Mouse (Mus musculus): ENCODE results near the gene Vav2.

Gene Vav2

DNA sequence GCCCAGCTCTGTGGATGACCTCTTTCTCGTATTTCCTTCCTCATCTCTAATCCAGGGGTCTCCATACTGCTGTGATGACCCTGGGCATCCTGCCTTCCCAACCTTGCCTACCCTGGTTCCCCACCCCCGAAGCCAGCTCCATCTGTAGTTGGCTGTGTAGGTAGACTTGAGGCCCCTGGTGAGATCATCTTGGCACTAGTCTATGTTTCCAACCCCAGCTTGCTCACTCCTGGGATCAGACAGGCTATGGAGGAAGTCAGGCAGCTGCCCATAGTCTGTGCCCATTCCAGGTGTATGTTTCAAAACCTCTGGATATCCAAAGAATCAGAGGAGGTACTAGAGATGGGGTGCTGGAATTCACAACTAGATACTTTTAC, 179.4 kb downstream of the Vav2 start:
- no peak for DNase-seq

DNA sequence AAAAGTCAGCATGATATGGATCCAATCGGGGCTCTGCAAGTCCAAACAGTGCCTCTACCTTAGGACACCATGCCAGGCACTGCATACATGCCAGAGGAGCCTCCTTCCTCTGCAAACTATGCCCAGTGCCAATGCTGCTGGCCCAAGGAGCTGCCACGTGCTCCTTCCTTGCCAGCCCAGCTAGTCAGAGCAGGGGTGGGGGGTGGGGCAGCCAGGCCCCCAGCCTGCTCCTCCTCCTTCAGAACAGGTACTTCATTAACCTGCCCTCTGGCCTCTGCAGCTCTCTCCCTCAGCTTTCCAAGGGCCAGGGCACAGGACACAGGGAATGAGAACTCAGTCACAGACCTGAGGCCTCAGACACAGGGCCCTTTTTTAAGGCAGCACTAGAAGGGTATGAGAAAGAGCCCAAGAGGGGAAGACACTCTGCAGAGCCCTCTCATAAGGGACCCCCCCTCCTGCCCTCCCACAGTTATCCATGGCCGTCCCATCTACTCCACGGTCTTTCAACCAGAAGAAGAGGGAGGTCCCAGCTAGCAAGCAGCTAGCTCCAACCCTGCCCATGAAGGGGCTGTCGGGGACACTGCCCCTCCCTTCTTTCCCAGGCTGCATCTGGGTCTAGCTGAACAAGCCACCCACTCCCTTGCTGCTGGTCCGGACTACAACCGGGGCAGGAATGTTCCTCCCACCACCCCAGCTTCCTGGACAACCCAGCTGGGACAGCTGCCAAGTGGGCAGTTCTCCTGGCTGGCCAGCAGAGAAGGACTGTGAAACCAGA, 179.9 kb downstream of the Vav2 start:
- DNase-seq = peak in 1 of 2 experiments; percentile 29

DNA sequence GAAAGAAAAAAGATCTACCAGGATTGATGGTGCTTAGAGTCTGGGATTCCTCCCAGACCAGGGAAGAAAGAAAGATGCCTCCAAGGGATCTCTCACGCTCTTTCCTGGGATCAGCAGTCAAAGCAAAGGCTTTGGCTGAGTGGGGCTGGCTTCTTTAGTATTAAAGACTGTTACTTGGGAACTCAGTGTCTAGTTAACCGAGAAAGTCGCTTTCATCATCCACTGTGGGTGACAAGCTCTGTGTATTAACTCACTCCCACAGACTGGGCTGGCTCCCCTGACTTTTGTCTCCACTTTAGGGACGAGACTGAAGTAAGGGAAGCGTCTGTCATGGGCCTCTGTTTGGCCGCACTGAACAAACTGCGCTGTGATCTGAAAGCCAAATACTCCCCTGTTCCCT, 180.9 kb downstream of the Vav2 start:
- no peak for DNase-seq

DNA sequence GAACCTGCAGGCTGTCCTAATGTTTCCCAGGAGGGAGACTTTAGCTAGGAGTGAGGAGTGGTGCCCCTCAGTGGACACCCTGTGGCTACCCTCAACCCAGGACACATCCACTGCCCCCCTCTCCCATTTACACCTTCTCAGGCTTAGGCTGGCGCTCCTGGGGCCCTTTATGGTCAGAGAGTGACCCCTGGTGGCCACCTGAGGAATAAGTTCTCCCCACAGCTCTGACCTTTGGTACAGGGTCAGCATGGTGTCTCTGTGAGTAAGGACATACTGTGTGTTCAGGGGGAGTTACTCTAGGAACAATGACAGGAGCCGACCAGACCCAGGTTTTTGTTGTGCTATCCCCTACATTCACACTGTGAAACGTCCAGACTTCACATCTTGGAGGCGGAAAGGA, 189.5 kb downstream of the Vav2 start:
- peak; percentile 37 to 40 for DNase-seq

GRCm38 (mm10) chr2:27235729-27236128, 191.1 kb downstream of the Vav2 start:
- DNase-seq = peak; percentile 32

GRCm38 (mm10) chr2:27232376-27232775, 194.5 kb downstream of the Vav2 start:
- DNase-seq = peak in 1 of 2 experiments; percentile 2

GRCm38 (mm10) chr2:27229481-27230105, 197.2 kb downstream of the Vav2 start:
- no peak for DNase-seq

- no peak for DNase-seq
These were observed 197.9 kb downstream of the Vav2 start for GRCm38 (mm10) chr2:27228809-27229480.

- no peak for DNase-seq
These were observed 200.3 kb downstream of the Vav2 start for GRCm38 (mm10) chr2:27226572-27226971.

GRCm38 (mm10) chr2:27223012-27223421, 203.8 kb downstream of the Vav2 start:
- DNase-seq = no peak

DNA sequence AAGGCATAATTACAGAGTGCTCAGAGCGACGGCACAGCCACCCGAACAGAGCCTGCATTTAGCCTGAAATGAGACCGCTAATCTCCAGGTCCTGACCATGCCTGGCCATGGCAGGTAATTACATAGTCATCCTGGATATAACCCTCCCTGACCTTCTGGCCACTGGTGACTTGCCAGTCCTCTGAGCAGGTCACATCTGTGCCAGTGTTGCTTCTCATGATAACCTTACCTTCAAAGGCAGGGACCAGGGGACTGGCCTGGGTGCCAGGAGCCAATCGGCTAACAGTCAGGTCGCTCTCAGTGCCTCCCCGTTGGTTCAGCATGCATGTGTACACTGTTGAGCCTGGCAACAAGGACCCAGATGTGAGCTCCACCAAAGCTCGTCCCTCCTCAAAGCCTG, 208.3 kb downstream of the Vav2 start:
- DNase-seq = no peak

- no peak for DNase-seq
These were observed 208.7 kb downstream of the Vav2 start for GRCm38 (mm10) chr2:27218121-27218544.

DNA sequence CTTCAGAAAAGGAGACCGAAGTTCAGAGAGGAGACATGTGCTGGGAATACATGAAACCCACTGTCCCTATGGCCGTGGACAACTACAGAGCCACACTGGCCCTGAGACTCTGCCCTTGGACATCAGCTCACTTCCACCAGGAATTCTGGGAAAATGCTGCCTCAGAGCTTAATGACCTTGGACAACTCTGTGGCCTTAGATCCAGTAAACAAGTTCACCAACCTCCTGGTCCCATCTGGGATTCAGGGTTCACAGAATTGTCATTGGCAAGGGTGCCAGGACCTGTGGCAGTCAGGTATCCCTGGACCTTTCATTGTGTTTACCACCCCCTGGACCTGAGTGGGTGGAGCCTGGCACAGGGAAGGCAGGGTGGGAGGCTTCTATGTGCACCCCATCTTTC, 211.3 kb downstream of the Vav2 start:
- DNase-seq = no peak

All from thymus, adult 18-20 months (tissue).